Mouse (Mus musculus) MEL (cell line): ENCODE results near the gene Klk7.

Source experiments
- BHLHE40 ChIP-seq: IDR thresholded peaks from 2 replicates; pipeline ENCODE4 v1.6.1; 2012; ENCODE audit warnings: low read depth, mild to moderate bottlenecking, inconsistent platforms, low read length, improper control_type of control experiment, borderline replicate concordance
- CTCF ChIP-seq, 3 experiments: IDR thresholded peaks in 2 of 3; conservative IDR thresholded peaks in 1 of 3; 2 replicates each; pipeline ENCODE4 v1.5.1; 2011 to 2012; ENCODE audit warnings: low read length in 3 of 3, low read depth in 2 of 3, mild to moderate bottlenecking in 2 of 3, improper control_type of control experiment in 1 of 3, inconsistent platforms in 1 of 3, mixed read lengths in 1 of 3, moderate library complexity in 1 of 3; ENCODE audit not compliant: control insufficient read depth in 1 of 3, insufficient read depth in 1 of 3, poor library complexity in 1 of 3, severe bottlenecking in 1 of 3
- ELF1 ChIP-seq: IDR thresholded peaks from 2 replicates; pipeline ENCODE4 v1.6.1; 2014; ENCODE audit warnings: low read depth, mild to moderate bottlenecking, inconsistent platforms, low read length, improper control_type of control experiment, moderate library complexity
- EP300 ChIP-seq, 2 experiments: IDR thresholded peaks; 2 replicates each; pipeline ENCODE4 v1.6.1; 2011; ENCODE audit warnings: improper control_type of control experiment in 2 of 2, low read length in 2 of 2, low read depth in 1 of 2, mild to moderate bottlenecking in 1 of 2
- MAZ ChIP-seq: IDR thresholded peaks from 2 replicates; pipeline ENCODE4 v1.6.1; 2012; ENCODE audit warnings: low read depth, mild to moderate bottlenecking, inconsistent platforms, low read length, improper control_type of control experiment
- POLR2A ChIP-seq, 2 experiments: IDR thresholded peaks; 2 replicates each; pipeline ENCODE4 v1.6.1; 2011 to 2012; ENCODE audit warnings: low read length in 2 of 2, mild to moderate bottlenecking in 2 of 2, control low read depth in 1 of 2, improper control_type of control experiment in 1 of 2, low read depth in 1 of 2, moderate library complexity in 1 of 2; ENCODE audit not compliant: control insufficient read depth in 1 of 2, insufficient read depth in 1 of 2, poor library complexity in 1 of 2
- USF1 ChIP-seq: IDR thresholded peaks from 2 replicates; pipeline ENCODE4 v1.6.1; 2014; ENCODE audit warnings: low read depth, mild to moderate bottlenecking, inconsistent platforms, low read length, improper control_type of control experiment, moderate library complexity
- ZKSCAN1 ChIP-seq: IDR thresholded peaks from 2 replicates; pipeline ENCODE4 v1.6.1; 2012; ENCODE audit warnings: low read depth, mild to moderate bottlenecking, inconsistent platforms, low read length, improper control_type of control experiment, moderate library complexity

- TF ChIP-seq USF1 (no peak), ZKSCAN1 (no peak), POLR2A (IDR thresholded peaks at IDR 0.05; ENCODE audit: control insufficient read depth in 1 of 2, insufficient read depth in 1 of 2, low read depth in 1 of 2, low read length in 2 of 2, poor library complexity in 1 of 2) (no peak), CTCF (IDR thresholded peaks at IDR 0.05 in 2 of 3, conservative IDR thresholded peaks at IDR 0.05 in 1 of 3; ENCODE audit: control insufficient read depth in 1 of 3, insufficient read depth in 1 of 3, low read depth in 2 of 3, low read length in 3 of 3, poor library complexity in 1 of 3, severe bottlenecking in 1 of 3) (no peak), EP300 (IDR thresholded peaks at IDR 0.05; ENCODE audit: low read depth in 1 of 2, low read length in 2 of 2) (no peak), MAZ (no peak), ELF1 (no peak), BHLHE40 (no peak)
Measured at GRCm38 (mm10) chr7:43785286-43785685, 25.8 kb upstream of the Klk7 start.
